Mouse (Mus musculus) embryonic facial prominence, embryonic 13.5 days (tissue): ENCODE measurements around the gene Cd3eap. TPM values are rescaled to one million over a fixed set of nuclear protein-coding genes. Genes with fewer than 3 reads are reported as not detected.

Source experiments
- ATAC-seq: fragments of 200-750 bp; cut with Nextera tagmentation; 2 replicates; pipeline ENCODE4 v1.8.0; 2017; ENCODE audit warnings: low read depth; ENCODE audit not compliant: insufficient number of reproducible peaks, insufficient read depth, low FRiP score, low TSS enrichment
- H3K27ac ChIP-seq: fragments of 300-500 bp; sonication (generic); 2 replicates; pipeline ENCODE4 v1.5.1; 2015; ENCODE audit warnings: moderate library complexity, mild to moderate bottlenecking, inconsistent platforms
- H3K27me3 ChIP-seq: fragments of 300-500 bp; sonication (generic); 2 replicates; pipeline ENCODE4 v1.6.1; 2015; ENCODE audit warnings: mild to moderate bottlenecking, inconsistent platforms
- H3K36me3 ChIP-seq: fragments of 300-500 bp; sonication (generic); 2 replicates; pipeline ENCODE4 v1.6.1; 2015; ENCODE audit warnings: mild to moderate bottlenecking, inconsistent platforms
- H3K4me1 ChIP-seq: fragments of 300-500 bp; sonication (generic); 2 replicates; pipeline ENCODE4 v1.6.1; 2015; ENCODE audit warnings: inconsistent platforms
- H3K4me2 ChIP-seq: fragments of 300-500 bp; sonication (generic); 2 replicates; pipeline ENCODE4 v1.6.1; 2015; ENCODE audit warnings: moderate library complexity, mild to moderate bottlenecking, inconsistent platforms
- H3K4me3 ChIP-seq: fragments of 300-500 bp; sonication (generic); 2 replicates; pipeline ENCODE4 v1.5.1; 2015; ENCODE audit warnings: mild to moderate bottlenecking, inconsistent platforms
- H3K9ac ChIP-seq: fragments of 300-500 bp; sonication (generic); 2 replicates; pipeline ENCODE4 v1.6.1; 2015; ENCODE audit warnings: mild to moderate bottlenecking, inconsistent platforms
- H3K9me3 ChIP-seq: fragments of 300-500 bp; sonication (generic); 2 replicates; pipeline ENCODE4 v1.6.1; 2016; ENCODE audit warnings: inconsistent platforms
- WGBS: fragments of 180-500 bp; shearing (Covaris S2); methylation state at CpG from one replicate; pipeline ENCODE4 v1.1.7; 2015; ENCODE audit warnings: mixed read lengths; 5-methylcytosine and 5-hydroxymethylcytosine counted together
- polyA plus RNA-seq: library from polyadenylated mRNA; unstranded; fragments of >200 nt; fragmentation: Nextera tagmentation; extraction: Ambion mirVana; gene quantifications from 2 replicates; pipeline ENCODE4 v1.2.1, GENCODE M21; 2015

Cd3eap gene
- polyA plus RNA-seq, 1 experiment from 2014 or later, result 30.5 TPM

DNA sequence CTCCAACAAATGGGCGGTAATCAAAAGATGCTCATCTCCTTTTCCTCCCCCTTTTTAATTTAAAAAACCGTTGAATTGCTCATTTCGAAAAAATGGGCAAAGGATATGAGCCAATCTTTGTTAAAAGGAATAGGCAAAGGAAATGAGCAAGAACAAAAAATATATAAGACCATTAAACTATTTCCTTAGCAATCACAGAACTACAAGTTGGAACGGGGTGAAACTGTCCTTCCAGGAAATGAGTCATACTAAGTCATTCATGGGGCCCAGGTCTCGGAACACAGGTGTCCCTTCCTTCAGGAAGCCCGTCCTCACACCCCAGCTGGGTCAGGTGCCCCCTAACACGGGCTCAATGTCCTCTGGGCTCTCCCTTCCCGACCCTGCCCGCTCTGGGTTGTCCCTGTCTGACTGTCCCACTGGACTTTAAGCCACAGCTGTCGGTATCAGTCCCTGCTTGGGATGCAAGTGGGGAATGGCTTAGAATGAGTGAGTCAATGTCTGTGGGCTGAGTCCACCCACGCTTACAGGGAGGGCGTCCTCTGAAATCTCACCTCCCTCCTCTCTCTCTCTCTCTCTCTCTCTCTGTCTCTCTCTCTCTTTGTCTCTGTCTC, 14.9 kb downstream of the Cd3eap start, which contains the start of gene Ercc1:
Ercc1 (plus strand) TSS at position 542 of the 611 bp plus-strand sequence.
- Histone ChIP-seq H3K27ac (peak within 1 kb of the TSS; percentile 94), H3K27me3 (peaks cover 19% of the 10 kb centered on the region), H3K4me1 (peaks cover 39% of the 10 kb centered on the region), H3K36me3 (peaks cover 17% of the 10 kb centered on the region), H3K9ac (peak within 1 kb of the TSS; percentile 76), H3K4me3 (peak within 1 kb of the TSS; percentile 61), H3K9me3 (no peaks in the 10 kb centered on the region), H3K4me2 (peak within 1 kb of the TSS; percentile 84)
- WGBS, result 28% methylated on average over 12 of the region's 12 CpGs
- no peak for ATAC-seq

DNA sequence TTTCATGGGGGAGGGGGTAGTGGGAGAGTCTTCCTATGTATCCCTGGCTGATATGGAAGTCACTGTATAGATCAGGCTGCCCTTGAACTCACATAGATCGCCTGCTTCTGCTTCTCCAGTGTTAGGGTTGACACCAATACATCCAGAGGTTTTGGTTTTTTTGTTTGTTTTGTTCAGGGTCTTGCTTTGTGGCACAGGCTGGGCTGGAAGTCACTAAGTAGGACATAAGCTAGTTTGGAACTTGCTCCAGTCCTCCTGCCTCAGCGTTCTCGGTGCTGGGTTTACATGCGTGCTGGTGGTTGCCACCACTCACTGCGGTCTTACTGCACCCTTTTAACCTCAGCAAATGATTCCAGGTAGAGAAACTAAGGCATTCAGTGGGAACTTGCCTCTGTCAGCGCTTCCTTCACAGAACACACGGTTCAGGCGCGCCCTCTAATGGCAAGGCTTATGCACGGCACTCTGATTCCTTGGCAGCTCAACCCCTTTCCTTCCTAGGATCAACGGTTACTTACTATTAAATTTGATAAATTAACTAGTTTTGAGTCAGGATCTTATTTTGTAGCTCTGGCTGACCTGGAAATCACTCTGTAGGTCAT, 16.0 kb downstream of the Cd3eap start:
- Histone ChIP-seq H3K4me3 (peak overlapping the region; percentile 52), H3K27me3 (peaks cover 19% of the 10 kb centered on the region), H3K36me3 (peaks cover 7% of the 10 kb centered on the region), H3K27ac (no peak overlapping the region), H3K4me2 (peak overlapping the region; percentile 93), H3K9ac (0 out of 2 replicates have a peak overlapping the region, but pooled peaks have one; percentile 2), H3K4me1 (peaks cover 39% of the 10 kb centered on the region), H3K9me3 (no peaks in the 10 kb centered on the region)
- WGBS, result 2% methylated on average over 11 of the region's 11 CpGs
- no peak for ATAC-seq

DNA sequence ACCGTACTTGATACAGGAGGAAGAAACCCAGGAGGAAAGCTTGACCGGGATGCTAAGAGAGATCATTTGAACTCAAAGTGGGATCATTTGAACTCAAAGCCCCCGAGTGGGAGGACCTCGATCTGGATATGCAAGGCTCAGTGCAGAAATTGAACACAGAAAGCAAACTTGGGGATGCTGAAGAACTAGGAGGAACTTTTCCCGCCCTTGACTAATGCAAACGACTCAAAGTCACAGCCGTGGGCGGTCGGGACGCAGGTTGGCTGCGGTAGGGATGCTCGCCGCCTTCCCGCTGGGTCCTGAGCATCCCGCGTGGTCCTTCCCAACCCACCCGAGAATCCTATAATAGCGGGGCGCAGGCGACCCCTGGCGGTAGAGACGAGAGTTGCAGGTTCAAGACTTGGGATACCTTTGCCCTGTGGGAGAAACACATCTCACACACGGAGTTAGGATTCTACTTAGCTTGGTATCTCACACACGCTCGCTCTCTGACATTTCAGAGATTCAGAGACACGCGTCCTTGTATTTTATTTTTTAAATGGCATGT, 16.7 kb downstream of the Cd3eap start:
- ATAC-seq, result no peak
- no peak overlapping the region for H3K27ac ChIP-seq
- H3K4me1 ChIP-seq, result peaks cover 39% of the 10 kb centered on the region
- H3K9ac ChIP-seq, result peak overlapping the region; percentile 70
- H3K27me3 ChIP-seq, result peaks cover 19% of the 10 kb centered on the region
- under 1% methylated on average over 27 of the region's 27 CpGs for WGBS
- no peaks in the 10 kb centered on the region for H3K36me3 ChIP-seq
- H3K4me3 ChIP-seq, result peak overlapping the region; percentile 52
- H3K4me2 ChIP-seq, result peak overlapping the region; percentile 93
- no peaks in the 10 kb centered on the region for H3K9me3 ChIP-seq

- Histone ChIP-seq H3K9ac (peak overlapping the region; percentile 70), H3K36me3 (no peaks in the 10 kb centered on the region), H3K4me3 (peak overlapping the region; percentile 52), H3K9me3 (no peaks in the 10 kb centered on the region), H3K4me1 (peaks cover 39% of the 10 kb centered on the region), H3K4me2 (peak overlapping the region; percentile 93), H3K27me3 (peaks cover 19% of the 10 kb centered on the region), H3K27ac (no peak overlapping the region; the same call in 1 of the 2 replicates)
- WGBS, result under 1% methylated on average over 41 of the region's 41 CpGs
- no peak for ATAC-seq
Observed at GRCm38 (mm10) chr7:19341761-19342409, 17.4 kb downstream of the Cd3eap start.

DNA sequence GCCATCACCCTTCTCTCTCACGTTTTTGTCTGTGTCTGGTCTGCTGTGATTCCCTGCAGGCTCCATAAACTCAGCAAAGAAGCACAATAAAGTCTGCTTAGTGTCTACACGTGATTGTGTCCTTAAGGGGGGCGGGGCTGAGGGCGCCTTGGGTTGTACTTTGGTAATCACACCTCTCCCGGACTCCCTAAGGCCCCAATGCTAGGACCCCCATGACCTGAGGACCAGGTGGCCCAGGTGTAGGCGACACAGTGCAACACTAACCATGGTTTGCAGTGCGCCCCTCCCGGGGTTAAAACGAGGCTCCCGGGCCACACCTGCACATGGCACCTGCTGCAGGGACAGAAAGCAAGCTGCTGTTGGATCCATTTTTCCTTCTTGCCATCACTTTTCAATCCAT, 18.0 kb downstream of the Cd3eap start:
- no peak for ATAC-seq
- H3K27ac ChIP-seq, result no peak overlapping the region
- peak overlapping the region; percentile 93 for H3K4me2 ChIP-seq
- peaks cover 35% of the 10 kb centered on the region for H3K4me1 ChIP-seq
- WGBS, result 17% methylated on average over 10 of the region's 10 CpGs
- no peak overlapping the region for H3K9ac ChIP-seq
- no peaks in the 10 kb centered on the region for H3K9me3 ChIP-seq
- H3K27me3 ChIP-seq, result peaks cover 19% of the 10 kb centered on the region
- peak overlapping the region; percentile 52 for H3K4me3 ChIP-seq
- H3K36me3 ChIP-seq, result no peaks in the 10 kb centered on the region

DNA sequence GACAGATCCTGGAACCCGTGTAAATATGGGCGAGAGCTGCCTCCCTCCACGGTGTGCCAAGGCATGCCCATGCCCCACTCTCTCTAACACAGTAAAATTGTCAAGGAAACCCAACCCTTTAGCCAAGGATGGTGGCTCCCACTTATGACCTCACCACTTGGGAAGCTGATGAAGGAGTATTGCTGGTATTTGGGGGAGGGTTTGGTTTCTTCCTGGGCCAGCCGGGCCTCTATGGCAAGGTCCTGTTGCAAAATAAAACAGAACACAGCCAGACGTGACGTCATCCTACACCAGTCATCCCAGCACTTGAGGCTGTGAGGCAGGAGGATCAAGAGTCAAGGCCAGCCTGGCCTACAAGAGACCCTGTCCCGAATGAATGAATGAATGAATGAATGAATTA, 20.7 kb downstream of the Cd3eap start:
- peaks cover 19% of the 10 kb centered on the region for H3K27me3 ChIP-seq
- no peak for ATAC-seq
- no peak overlapping the region for H3K9ac ChIP-seq
- no peaks in the 10 kb centered on the region for H3K9me3 ChIP-seq
- H3K36me3 ChIP-seq, result no peaks in the 10 kb centered on the region
- WGBS, result 59% methylated on average over 7 of the region's 7 CpGs
- H3K27ac ChIP-seq, result no peak overlapping the region
- H3K4me3 ChIP-seq, result no peak overlapping the region
- no peak overlapping the region for H3K4me2 ChIP-seq
- H3K4me1 ChIP-seq, result peaks cover 22% of the 10 kb centered on the region

GRCm38 (mm10) chr7:19338060-19338459, 21.2 kb downstream of the Cd3eap start:
- Histone ChIP-seq H3K27ac (no peak overlapping the region), H3K4me1 (peaks cover 19% of the 10 kb centered on the region), H3K4me2 (no peak overlapping the region), H3K36me3 (no peaks in the 10 kb centered on the region), H3K9me3 (no peaks in the 10 kb centered on the region), H3K9ac (no peak overlapping the region), H3K27me3 (peaks cover 19% of the 10 kb centered on the region), H3K4me3 (no peak overlapping the region)
- ATAC-seq, result no peak
- WGBS, result 44% methylated on average over 2 of the region's 2 CpGs

- no peak for ATAC-seq
- H3K27me3 ChIP-seq, result peaks cover 13% of the 10 kb centered on the region
- H3K4me3 ChIP-seq, result no peak overlapping the region
- H3K36me3 ChIP-seq, result no peaks in the 10 kb centered on the region
- H3K9me3 ChIP-seq, result no peaks in the 10 kb centered on the region
- no peak overlapping the region for H3K27ac ChIP-seq
- no peak overlapping the region for H3K4me2 ChIP-seq
- WGBS, result 70% methylated on average over 10 of the region's 10 CpGs
- H3K4me1 ChIP-seq, result peaks cover 11% of the 10 kb centered on the region
- no peak overlapping the region for H3K9ac ChIP-seq
Observed at GRCm38 (mm10) chr7:19337122-19337521, 22.2 kb downstream of the Cd3eap start.

GRCm38 (mm10) chr7:19335583-19335982, 23.7 kb downstream of the Cd3eap start:
- WGBS, result 47% methylated on average over 3 of the region's 3 CpGs
- ATAC-seq, result no peak
- Histone ChIP-seq H3K9ac (no peak overlapping the region), H3K36me3 (no peaks in the 10 kb centered on the region), H3K9me3 (no peaks in the 10 kb centered on the region), H3K27me3 (no peaks in the 10 kb centered on the region; the same call in none of the 2 replicates), H3K4me3 (no peak overlapping the region), H3K4me1 (no peaks in the 10 kb centered on the region), H3K27ac (no peak overlapping the region), H3K4me2 (no peak overlapping the region)

GRCm38 (mm10) chr7:19332709-19333352, 26.5 kb downstream of the Cd3eap start:
- Histone ChIP-seq H3K4me3 (peak overlapping the region; percentile 61), H3K36me3 (no peaks in the 10 kb centered on the region), H3K27me3 (no peaks in the 10 kb centered on the region; the same call in none of the 2 replicates), H3K9me3 (no peaks in the 10 kb centered on the region), H3K4me1 (peaks cover under 1% of the 10 kb centered on the region), H3K4me2 (peak overlapping the region; percentile 85), H3K9ac (peak overlapping the region; percentile 82), H3K27ac (no peak overlapping the region)
- 1% methylated on average over 52 of the region's 52 CpGs for WGBS
- no peak for ATAC-seq

GRCm38 (mm10) chr7:19331910-19332309, 27.4 kb downstream of the Cd3eap start:
- H3K4me1 ChIP-seq, result peaks cover 9% of the 10 kb centered on the region
- no peaks in the 10 kb centered on the region for H3K36me3 ChIP-seq
- no peak overlapping the region for H3K4me3 ChIP-seq
- no peak for ATAC-seq
- no peak overlapping the region for H3K9ac ChIP-seq
- H3K4me2 ChIP-seq, result no peak overlapping the region
- H3K27me3 ChIP-seq, result no peaks in the 10 kb centered on the region; the same call in none of the 2 replicates
- no peaks in the 10 kb centered on the region for H3K9me3 ChIP-seq
- WGBS, result 63% methylated on average over 2 of the region's 2 CpGs
- no peak overlapping the region for H3K27ac ChIP-seq
